In genomic region chr6:24590282-24590681, GRCm38 (mm10) we compare ENCODE assay signal across 23 mouse cellular contexts. TPM values are rescaled to one million over a fixed set of nuclear protein-coding genes. Genes with fewer than 3 reads are reported as not detected.
"Had no signal": no experiment of that assay in that cellular context is flagged by ENCODE, and none has a peak within 500 bp of the region (broad histone marks: within the 10 kb centered on the region; RNA-seq: fewer than 3 reads in every experiment).

No protein-coding gene starts in this region.

- ATAC-seq: midbrain, embryonic 15.5 days had no signal

- H3K27ac ChIP-seq: kidney, embryonic 15.5 days; limb, embryonic 13.5 days; liver, embryonic 14.5 days; midbrain, embryonic 10.5 days; midbrain, embryonic 15.5 days; neural tube, embryonic 13.5 days; stomach, embryonic 15.5 days had no signal

- H3K27me3 ChIP-seq: kidney, embryonic 15.5 days; limb, embryonic 13.5 days; midbrain, embryonic 15.5 days; neural tube, embryonic 13.5 days; stomach, embryonic 15.5 days had no signal

- DNase-seq: kidney, adult 2 months; kidney, postnatal 14 days; left cerebral cortex, postnatal 4 days; lung, adult 18-20 months; lung, postnatal 4 days; retina, postnatal 1 day; right cerebral cortex, postnatal 4 days; spleen, adult 18-20 months; thymus, postnatal 36 days had no signal

- H3K4me2 ChIP-seq: kidney, embryonic 15.5 days; limb, embryonic 13.5 days; midbrain, embryonic 15.5 days; neural tube, embryonic 13.5 days; stomach, embryonic 15.5 days had no signal

- H3K9ac ChIP-seq: kidney, embryonic 15.5 days; limb, embryonic 13.5 days; liver, embryonic 14.5 days; midbrain, embryonic 15.5 days; neural tube, embryonic 13.5 days; stomach, embryonic 15.5 days had no signal

- H3K4me1 ChIP-seq: limb, embryonic 13.5 days; neural tube, embryonic 13.5 days; stomach, embryonic 15.5 days had no signal

- H3K36me3 ChIP-seq: kidney, embryonic 15.5 days; limb, embryonic 13.5 days; midbrain, embryonic 10.5 days; midbrain, embryonic 15.5 days; neural tube, embryonic 13.5 days; stomach, embryonic 15.5 days had no signal

- H3K9me3 ChIP-seq: kidney, embryonic 15.5 days; limb, embryonic 13.5 days; midbrain, embryonic 10.5 days; midbrain, embryonic 15.5 days; neural tube, embryonic 13.5 days; stomach, embryonic 15.5 days had no signal

- H3K4me3 ChIP-seq: kidney, embryonic 15.5 days; limb, embryonic 13.5 days; midbrain, embryonic 10.5 days; midbrain, embryonic 15.5 days; neural tube, embryonic 13.5 days; stomach, embryonic 15.5 days had no signal

RNA-seq across cellular contexts. Expression of gene Lmod2, which starts 7.3 kb away (rescaled TPM):
- total RNA-seq: layer of hippocampus, adult 8-10 months; layer of hippocampus, postnatal 14 days; left cerebral cortex, adult 18-20 months; left cerebral cortex, postnatal 10 days; left cerebral cortex, postnatal 4 days; megakaryocyte, adult 5-6 weeks had no signal
- polyA plus RNA-seq: large intestine, adult 2 months; liver, adult 2 months; midbrain, embryonic 15.5 days had no signal
